Mouse (Mus musculus) heart, adult 2 months (tissue): ENCODE data around the gene Slc2a4. TPM values are rescaled to one million over a fixed set of nuclear protein-coding genes. Genes with fewer than 3 reads are reported as not detected.
"Not testable (repeated sequence)": the region's sequence is repeated elsewhere in the genome, so short reads cannot be mapped to it uniquely, and the experiment has no call there.

Experiments used
- DNase-seq, 2 experiments: peaks; one replicate each; pipeline ENCODE4 v3.0.0; 2021
- H3K27ac ChIP-seq: fragments of 200-600 bp; 2 replicates; pipeline ENCODE4 v1.8.1; 2022
- H3K27me3 ChIP-seq: fragments of 200-500 bp; 2 replicates; pipeline ENCODE4 v1.6.1; 2012; ENCODE audit warnings: mild to moderate bottlenecking, low read length, inconsistent platforms, mixed read lengths; ENCODE audit not compliant: control insufficient read depth, insufficient read depth
- H3K36me3 ChIP-seq: fragments of 200-500 bp; 2 replicates; pipeline ENCODE4 v1.6.1; 2012; ENCODE audit warnings: low read length, inconsistent platforms; ENCODE audit not compliant: control insufficient read depth, insufficient read depth
- H3K4me1 ChIP-seq: fragments of 200-500 bp; 2 replicates; pipeline ENCODE4 v1.6.1; 2011; ENCODE audit warnings: low read length; ENCODE audit not compliant: control insufficient read depth, insufficient read depth
- H3K4me3 ChIP-seq: fragments of 200-600 bp; 2 replicates; pipeline ENCODE4 v1.8.1; 2022
- H3K79me2 ChIP-seq: fragments of 200-500 bp; replicated peaks from 2 replicates; pipeline ENCODE4 v1.6.1; 2012; ENCODE audit warnings: mild to moderate bottlenecking, inconsistent platforms, low read length, moderate library complexity, mixed read lengths; ENCODE audit not compliant: control insufficient read depth, insufficient read depth
- H3K9ac ChIP-seq: fragments of 200-500 bp; 2 replicates; pipeline ENCODE4 v1.6.1; 2012; ENCODE audit warnings: low read depth, mild to moderate bottlenecking, control low read depth, inconsistent platforms, low read length, mixed read lengths
- CTCF ChIP-seq: fragments of 200-600 bp; IDR thresholded peaks from 2 replicates; pipeline ENCODE4 v1.8.1; 2022; ENCODE audit warnings: antibody characterized with exemption, mild to moderate bottlenecking, moderate library complexity
- EP300 ChIP-seq: fragments of 200-500 bp; IDR thresholded peaks from 2 replicates; pipeline ENCODE4 v1.6.1; 2011; ENCODE audit warnings: low read depth, low read length, control low read depth; ENCODE audit not compliant: insufficient read depth
- POLR2A ChIP-seq: fragments of 200-500 bp; IDR thresholded peaks from 2 replicates; pipeline ENCODE4 v1.6.1; 2011; ENCODE audit warnings: mild to moderate bottlenecking, low read depth, low read length, control low read depth; ENCODE audit not compliant: insufficient read depth
- WGBS: fragments of 180-500 bp; shearing (Covaris S2); methylation state at CpG from one replicate; pipeline ENCODE4 v1.1.7; 2018; 5-methylcytosine and 5-hydroxymethylcytosine counted together
- intact Hi-C: fragments of 180-260 bp; cut with DNase I; formaldehyde crosslinking; loops from one replicate; pipeline ENCODE4 v1.15.1; 2025
- polyA plus RNA-seq: library from polyadenylated mRNA; depleted of rRNA; stranded (reverse); fragments of >200 nt; gene quantifications from 2 replicates; pipeline ENCODE4 v1.2.3, GENCODE M21; 2012
- total RNA-seq, 2 experiments: library from RNA; stranded (reverse); gene quantifications; 2 replicates each; pipeline ENCODE4 v1.2.3; 2021

Slc2a4 gene
- total and polyA plus RNA-seq, 3 experiments = 363 to 516 (median 456) TPM

DNA sequence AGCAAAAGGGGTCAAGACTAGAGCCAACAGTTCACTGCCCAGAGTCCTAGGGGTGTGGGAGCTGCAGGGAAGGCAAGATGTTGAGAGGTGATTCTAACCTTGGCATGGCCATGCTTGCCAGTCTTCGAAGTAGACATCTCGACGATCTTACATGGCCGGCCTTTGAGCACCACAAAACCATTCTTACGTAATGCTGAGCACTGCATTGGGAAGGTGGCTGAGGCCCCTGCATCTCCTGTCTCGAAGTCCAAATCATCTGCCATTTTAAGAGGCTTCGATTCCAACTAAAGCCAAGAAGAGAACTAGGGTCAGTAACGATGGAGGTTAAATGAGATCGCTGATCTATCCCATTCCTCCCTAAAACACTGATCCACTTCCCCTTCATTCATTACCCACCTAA lies 28.9 kb downstream of the Slc2a4 start:
- DNase-seq = no peak
- intact Hi-C loops = no loop called here
- Histone ChIP-seq H3K9ac (no peak overlapping the region), H3K79me2 (peaks cover 3% of the 10 kb centered on the region; the same call in 1 of the 2 replicates), H3K4me3 (peak overlapping the region; percentile 71; the same call in 1 of the 2 replicates), H3K4me1 (peaks cover 11% of the 10 kb centered on the region), H3K27me3 (no peaks in the 10 kb centered on the region), H3K36me3 (peaks cover 14% of the 10 kb centered on the region; the same call in 1 of the 2 replicates), H3K27ac (peak overlapping the region; percentile 96)
- TF ChIP-seq EP300 = no peak
- no peak for TF ChIP-seq CTCF
- TF ChIP-seq POLR2A = no peak
- WGBS = 65% methylated on average over 9 of the region's 9 CpGs

- H3K36me3 ChIP-seq = peaks cover 14% of the 10 kb centered on the region; the same call in 1 of the 2 replicates
Measured at GRCm38 (mm10) chr11:69918118-69918517, 29.9 kb downstream of the Slc2a4 start.

DNA sequence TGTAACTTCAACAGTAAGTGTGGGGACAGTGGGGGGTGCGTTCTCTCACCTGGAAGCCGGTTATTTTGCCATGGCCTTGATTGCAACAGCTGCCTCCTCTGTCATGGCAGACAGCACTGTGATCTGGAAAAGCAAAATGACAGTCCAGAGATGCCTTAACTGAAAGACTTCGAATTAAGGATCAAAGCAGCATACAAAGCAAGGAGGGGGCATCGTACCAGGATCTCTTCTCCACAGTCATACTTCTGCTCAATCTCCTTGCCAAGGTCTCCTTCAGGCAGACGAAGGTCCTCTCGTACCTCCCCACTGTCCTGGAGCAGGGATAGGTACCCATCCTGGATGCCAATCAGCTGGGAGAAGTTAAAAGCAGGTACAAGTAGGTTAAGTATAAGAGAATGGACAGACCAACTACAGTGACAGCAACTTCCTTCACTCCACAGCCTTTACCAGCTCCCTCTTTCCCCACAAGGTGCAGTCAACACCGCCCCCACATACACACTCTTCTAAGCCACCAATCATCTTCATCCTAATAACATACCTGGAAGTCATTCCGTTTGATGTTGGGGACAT lies 30.5 kb downstream of the Slc2a4 start:
- Histone ChIP-seq H3K36me3 (peaks cover 14% of the 10 kb centered on the region; the same call in 1 of the 2 replicates), H3K79me2 (peaks cover 3% of the 10 kb centered on the region; the same call in 1 of the 2 replicates), H3K27ac (no peak overlapping the region), H3K4me1 (peaks cover 13% of the 10 kb centered on the region), H3K27me3 (no peaks in the 10 kb centered on the region), H3K9ac (no peak overlapping the region), H3K4me3 (no peak overlapping the region)
- intact Hi-C loops = no loop called here
- WGBS = 81% methylated on average over 8 of the region's 8 CpGs
- DNase-seq = no peak
- no peak for TF ChIP-seq POLR2A
- TF ChIP-seq EP300 = no peak
- no peak for TF ChIP-seq CTCF

More at GRCm38 (mm10) chr11:69918118-69918517, 29.9 kb downstream of the Slc2a4 start:
- Histone ChIP-seq H3K27me3 (no peaks in the 10 kb centered on the region), H3K9ac (no peak overlapping the region), H3K4me3 (no peak overlapping the region), H3K4me1 (peaks cover 13% of the 10 kb centered on the region), H3K27ac (no peak overlapping the region), H3K79me2 (peaks cover 3% of the 10 kb centered on the region; the same call in 1 of the 2 replicates)
- 64% methylated on average over 5 of the region's 5 CpGs for WGBS
- intact Hi-C loops = no loop called here
- no peak for DNase-seq
- TF ChIP-seq CTCF (no peak), EP300 (no peak), POLR2A (no peak)

DNA sequence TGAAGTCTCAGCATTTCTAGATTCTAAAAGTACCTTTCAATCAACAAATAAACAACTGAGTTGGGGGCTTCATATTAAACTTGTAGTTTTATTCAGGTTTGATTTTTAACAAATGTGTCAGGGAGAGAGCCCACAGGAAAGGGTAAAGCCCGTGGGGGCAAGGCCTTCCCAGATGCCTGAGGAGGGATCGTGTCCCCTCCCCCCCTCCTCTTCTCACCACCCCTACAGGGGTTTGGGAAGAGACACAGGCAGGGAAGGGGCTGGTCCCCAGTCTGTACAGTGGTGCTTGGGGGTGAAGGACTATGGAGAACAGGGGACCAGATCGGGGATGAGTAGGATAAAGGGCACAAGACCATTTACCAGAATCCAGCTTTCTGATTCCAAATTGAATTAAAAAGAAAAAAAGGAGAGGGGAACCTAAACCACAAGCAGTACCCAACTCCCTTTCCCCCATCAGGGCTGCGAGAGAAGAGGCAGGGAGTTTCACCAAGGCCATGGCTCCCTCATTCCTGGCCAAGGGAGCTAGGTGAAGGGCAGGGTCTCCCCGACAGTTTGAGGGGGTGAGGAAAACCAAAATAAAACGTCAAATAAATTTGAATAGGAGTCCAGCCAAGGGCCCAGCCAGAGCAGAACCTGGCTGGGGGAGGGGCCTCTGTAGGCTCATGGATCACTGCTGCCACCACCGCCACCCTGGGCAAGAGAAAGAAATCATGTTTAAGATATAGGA lies 31.2 kb downstream of the Slc2a4 start:
- H3K79me2 ChIP-seq, H3K4me3 ChIP-seq, H3K27me3 ChIP-seq, H3K27ac ChIP-seq, intact Hi-C loops, H3K9ac ChIP-seq: not testable (repeated sequence)
- Histone ChIP-seq H3K36me3 (peaks cover 14% of the 10 kb centered on the region; the same call in 1 of the 2 replicates), H3K4me1 (peaks cover 11% of the 10 kb centered on the region)
- WGBS = 56% methylated on average over 7 of the region's 7 CpGs
- DNase-seq = peak in 1 of 2 experiments; percentile 3

GRCm38 (mm10) chr11:69915667-69916627 lies 32.0 kb downstream of the Slc2a4 start:
- Histone ChIP-seq H3K27me3 (no peaks in the 10 kb centered on the region), H3K27ac (no peak overlapping the region), H3K4me3 (no peak overlapping the region), H3K36me3 (peaks cover 14% of the 10 kb centered on the region; the same call in 1 of the 2 replicates), H3K4me1 (peaks cover 11% of the 10 kb centered on the region), H3K9ac (no peak overlapping the region), H3K79me2 (peaks cover 3% of the 10 kb centered on the region; the same call in 1 of the 2 replicates)
- no peak for DNase-seq
- intact Hi-C loops = no loop called here
- TF ChIP-seq POLR2A (no peak), CTCF (peak; percentile 18; the same call in 1 of the 2 replicates), EP300 (no peak)
- 46% methylated on average over 5 of the region's 5 CpGs for WGBS
